Mouse (Mus musculus): ENCODE data around the gene Gm20388. TPM values are rescaled to one million over a fixed set of nuclear protein-coding genes. Genes with fewer than 3 reads are reported as not detected.
A peak's percentile ranks its signal among the peaks of the same experiment; 100 is the strongest.

The Gm20388 gene
- polyA plus RNA-seq, 1 experiment from 2014 or later: 1.4 TPM

DNA sequence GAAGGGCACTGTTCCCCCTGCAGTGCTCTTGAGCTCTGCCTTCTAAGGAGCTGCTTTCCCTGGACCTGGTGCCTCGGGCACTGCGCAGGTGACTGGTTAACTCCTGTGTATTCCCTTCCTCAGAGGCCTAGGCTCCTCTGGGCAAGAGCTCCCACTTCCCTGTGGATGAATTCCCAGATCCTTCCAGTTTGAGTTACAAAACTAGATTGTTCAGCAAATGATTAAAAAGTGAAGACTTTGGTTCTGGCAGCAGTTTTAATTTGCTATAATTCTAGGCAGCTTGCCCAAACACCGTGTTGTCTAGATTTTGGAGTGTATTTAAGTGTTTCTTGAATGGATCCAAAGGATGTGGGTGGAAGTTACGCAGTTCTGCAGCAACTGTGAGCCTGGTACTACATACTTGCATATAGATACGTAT lies 4341.9 kb downstream of the Gm20388 start:
- Histone ChIP-seq H3K4me2 (ENCODE audit: low read depth, low read length) (no peak overlapping the region), H3K4me1 (ENCODE audit: control insufficient read depth, low read depth, low read length) (peaks cover 16% of the 10 kb centered on the region), H3K36me3 (ENCODE audit: control insufficient read depth, insufficient read depth) (no peaks in the 10 kb centered on the region), H3K4me3 (ENCODE audit: low read depth, low read length) (no peak overlapping the region), H3K9ac (ENCODE audit: low read depth, low read length) (no peak overlapping the region), H3K9me3 (replicated peaks; ENCODE audit: control insufficient read depth, low read length) (no peaks in the 10 kb centered on the region), H3K27ac (ENCODE audit: low read length) (no peak overlapping the region), H3K27me3 (ENCODE audit: control insufficient read depth, insufficient read depth, low read depth, low read length) (no peaks in the 10 kb centered on the region)
- 80% methylated on average over 5 of the region's 5 CpGs for WGBS (ENCODE audit: insufficient replicate concordance)
- no peak for ATAC-seq (ENCODE audit: low read depth)

DNA sequence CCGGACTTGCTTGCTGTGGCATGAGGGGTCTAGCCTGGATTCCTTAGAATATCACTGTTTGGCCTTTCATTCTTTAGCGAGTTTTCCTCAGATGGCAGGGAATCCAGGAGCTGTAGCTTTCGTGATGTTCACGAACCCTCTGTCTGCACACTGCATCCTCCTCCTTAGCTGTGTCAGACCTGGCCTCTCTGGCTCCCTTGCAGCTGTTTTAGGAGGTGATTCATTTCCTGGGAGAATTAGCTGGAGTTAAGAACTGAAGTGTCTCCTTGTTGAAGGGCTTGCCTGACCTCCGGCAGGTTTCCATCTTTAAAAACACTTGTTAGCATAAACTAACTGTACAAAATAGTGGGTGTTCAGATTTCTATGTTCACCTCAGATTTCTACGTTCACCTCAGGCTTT lies 4343.3 kb downstream of the Gm20388 start:
- Histone ChIP-seq H3K4me1 (ENCODE audit: control insufficient read depth, low read depth, low read length) (peaks cover 16% of the 10 kb centered on the region), H3K27ac (ENCODE audit: low read length) (no peak overlapping the region), H3K36me3 (ENCODE audit: control insufficient read depth, insufficient read depth) (no peaks in the 10 kb centered on the region), H3K4me3 (ENCODE audit: low read depth, low read length) (no peak overlapping the region), H3K9me3 (replicated peaks; ENCODE audit: control insufficient read depth, low read length) (no peaks in the 10 kb centered on the region), H3K9ac (ENCODE audit: low read depth, low read length) (no peak overlapping the region), H3K4me2 (ENCODE audit: low read depth, low read length) (no peak overlapping the region), H3K27me3 (ENCODE audit: control insufficient read depth, insufficient read depth, low read depth, low read length) (no peaks in the 10 kb centered on the region)
- WGBS (ENCODE audit: insufficient replicate concordance): 70% methylated on average over 6 of the region's 6 CpGs
- no peak for ATAC-seq (ENCODE audit: low read depth)

DNA sequence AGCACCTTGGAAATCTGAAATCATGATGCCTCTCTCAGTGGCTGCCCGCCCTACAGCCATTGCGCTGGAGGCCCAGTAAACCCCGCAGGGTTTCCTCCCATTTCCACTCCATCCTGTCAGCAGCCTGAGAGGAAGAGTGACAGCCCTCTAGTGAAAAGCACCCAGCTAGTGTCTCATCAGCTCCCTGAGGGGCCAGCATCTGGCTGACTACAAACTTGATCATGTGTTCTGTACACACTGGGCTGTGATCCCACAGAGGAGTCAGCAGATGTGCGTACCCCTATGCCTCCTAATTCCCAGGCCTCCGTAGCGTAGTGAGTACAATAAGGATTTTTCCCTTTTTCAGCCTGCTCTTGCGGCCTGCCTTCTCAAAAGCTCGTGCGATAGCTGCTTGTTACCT lies 4346.2 kb downstream of the Gm20388 start:
- ATAC-seq (ENCODE audit: low read depth): no peak
- 72% methylated on average over 9 of the region's 9 CpGs for WGBS (ENCODE audit: insufficient replicate concordance)
- H3K27ac ChIP-seq (ENCODE audit: low read length): no peak overlapping the region

DNA sequence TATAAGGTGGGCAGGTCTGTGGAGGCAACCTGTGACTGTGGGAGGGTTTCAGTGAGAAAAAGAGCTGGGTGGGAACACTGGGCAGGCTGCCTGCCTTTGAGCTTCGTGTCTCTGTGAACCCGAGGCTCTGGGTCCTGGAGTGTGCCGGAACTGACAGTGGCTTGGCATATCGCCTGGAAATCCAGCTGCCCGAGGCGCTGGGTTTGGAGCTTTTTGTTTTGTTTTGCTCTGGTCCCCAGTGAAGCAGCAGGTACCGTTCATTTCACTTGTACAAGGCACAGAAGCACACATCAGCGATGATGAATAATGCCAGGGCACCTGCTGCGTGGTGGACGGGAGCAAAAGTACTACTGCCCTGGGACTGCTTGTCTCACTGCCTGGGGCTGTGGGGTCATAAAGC lies 4346.7 kb downstream of the Gm20388 start:
- H3K4me2 ChIP-seq (ENCODE audit: low read depth, low read length): no peak overlapping the region
- H3K9me3 ChIP-seq (replicated peaks; ENCODE audit: control insufficient read depth, low read length): no peaks in the 10 kb centered on the region
- no peak for ATAC-seq (ENCODE audit: low read depth)
- no peaks in the 10 kb centered on the region for H3K27me3 ChIP-seq (ENCODE audit: control insufficient read depth, insufficient read depth, low read depth, low read length)
- 62% methylated on average over 10 of the region's 10 CpGs for WGBS (ENCODE audit: insufficient replicate concordance)
- peaks cover 3% of the 10 kb centered on the region for H3K4me1 ChIP-seq (ENCODE audit: control insufficient read depth, low read depth, low read length)
- no peak overlapping the region for H3K9ac ChIP-seq (ENCODE audit: low read depth, low read length)
- H3K36me3 ChIP-seq (ENCODE audit: control insufficient read depth, insufficient read depth): no peaks in the 10 kb centered on the region
- no peak overlapping the region for H3K4me3 ChIP-seq (ENCODE audit: low read depth, low read length)
- H3K27ac ChIP-seq (ENCODE audit: low read length): no peak overlapping the region

More for the DNA sequence above, 4346.2 kb downstream of the Gm20388 start:
- Histone ChIP-seq H3K27me3 (ENCODE audit: control insufficient read depth, insufficient read depth, low read depth, low read length) (no peaks in the 10 kb centered on the region), H3K36me3 (ENCODE audit: control insufficient read depth, insufficient read depth) (no peaks in the 10 kb centered on the region), H3K4me2 (ENCODE audit: low read depth, low read length) (no peak overlapping the region), H3K9me3 (replicated peaks; ENCODE audit: control insufficient read depth, low read length) (no peaks in the 10 kb centered on the region), H3K4me3 (ENCODE audit: low read depth, low read length) (no peak overlapping the region), H3K9ac (ENCODE audit: low read depth, low read length) (no peak overlapping the region), H3K4me1 (ENCODE audit: control insufficient read depth, low read depth, low read length) (peaks cover 3% of the 10 kb centered on the region)

- WGBS (ENCODE audit: insufficient replicate concordance): 67% methylated on average over 4 of the region's 4 CpGs
- Histone ChIP-seq H3K27ac (ENCODE audit: low read length) (no peak overlapping the region), H3K36me3 (ENCODE audit: control insufficient read depth, insufficient read depth) (no peaks in the 10 kb centered on the region), H3K27me3 (ENCODE audit: control insufficient read depth, insufficient read depth, low read depth, low read length) (no peaks in the 10 kb centered on the region), H3K9me3 (replicated peaks; ENCODE audit: control insufficient read depth, low read length) (no peaks in the 10 kb centered on the region), H3K4me3 (ENCODE audit: low read depth, low read length) (no peak overlapping the region), H3K9ac (ENCODE audit: low read depth, low read length) (no peak overlapping the region), H3K4me2 (ENCODE audit: low read depth, low read length) (no peak overlapping the region), H3K4me1 (ENCODE audit: control insufficient read depth, low read depth, low read length) (peaks cover 6% of the 10 kb centered on the region)
- no peak for ATAC-seq (ENCODE audit: low read depth)
Observed at GRCm38 (mm10) chr8:124259146-124259545, 4348.5 kb downstream of the Gm20388 start.

- Histone ChIP-seq H3K27me3 (ENCODE audit: control insufficient read depth, insufficient read depth, low read depth, low read length) (no peaks in the 10 kb centered on the region), H3K9me3 (replicated peaks; ENCODE audit: control insufficient read depth, low read length) (no peaks in the 10 kb centered on the region), H3K4me3 (ENCODE audit: low read depth, low read length) (no peak overlapping the region), H3K36me3 (ENCODE audit: control insufficient read depth, insufficient read depth) (no peaks in the 10 kb centered on the region), H3K4me1 (ENCODE audit: control insufficient read depth, low read depth, low read length) (peaks cover 9% of the 10 kb centered on the region), H3K9ac (ENCODE audit: low read depth, low read length) (no peak overlapping the region), H3K4me2 (ENCODE audit: low read depth, low read length) (no peak overlapping the region), H3K27ac (ENCODE audit: low read length) (no peak overlapping the region)
- 57% methylated on average over 7 of the region's 7 CpGs for WGBS (ENCODE audit: insufficient replicate concordance)
- ATAC-seq (ENCODE audit: low read depth): no peak
Observed at GRCm38 (mm10) chr8:124259925-124260324, 4349.3 kb downstream of the Gm20388 start.

- Histone ChIP-seq H3K27ac (ENCODE audit: low read length) (no peak overlapping the region), H3K4me2 (ENCODE audit: low read depth, low read length) (no peak overlapping the region), H3K27me3 (ENCODE audit: control insufficient read depth, insufficient read depth, low read depth, low read length) (no peaks in the 10 kb centered on the region), H3K4me1 (ENCODE audit: control insufficient read depth, low read depth, low read length) (peaks cover 9% of the 10 kb centered on the region), H3K9ac (ENCODE audit: low read depth, low read length) (no peak overlapping the region), H3K9me3 (replicated peaks; ENCODE audit: control insufficient read depth, low read length) (no peaks in the 10 kb centered on the region), H3K36me3 (ENCODE audit: control insufficient read depth, insufficient read depth) (no peaks in the 10 kb centered on the region), H3K4me3 (ENCODE audit: low read depth, low read length) (no peak overlapping the region)
- ATAC-seq (ENCODE audit: low read depth): peak; percentile 22; the same call in 1 of the 2 replicates
- 22% methylated on average over 12 of the region's 12 CpGs for WGBS (ENCODE audit: insufficient replicate concordance)
Observed at GRCm38 (mm10) chr8:124260371-124260770, 4349.7 kb downstream of the Gm20388 start.

- peaks cover 15% of the 10 kb centered on the region for H3K4me1 ChIP-seq (ENCODE audit: control insufficient read depth, low read depth, low read length)
- ATAC-seq (ENCODE audit: low read depth): no peak
- 71% methylated on average over 9 of the region's 9 CpGs for WGBS (ENCODE audit: insufficient replicate concordance)
Observed at GRCm38 (mm10) chr8:124263058-124263457, 4352.4 kb downstream of the Gm20388 start.

GRCm38 (mm10) chr8:124264032-124264431 lies 4353.4 kb downstream of the Gm20388 start:
- ATAC-seq (ENCODE audit: low read depth): no peak
- Histone ChIP-seq H3K4me1 (ENCODE audit: control insufficient read depth, low read depth, low read length) (peaks cover 15% of the 10 kb centered on the region), H3K36me3 (ENCODE audit: control insufficient read depth, insufficient read depth) (no peaks in the 10 kb centered on the region), H3K27me3 (ENCODE audit: control insufficient read depth, insufficient read depth, low read depth, low read length) (no peaks in the 10 kb centered on the region), H3K9me3 (replicated peaks; ENCODE audit: control insufficient read depth, low read length) (no peaks in the 10 kb centered on the region), H3K4me2 (ENCODE audit: low read depth, low read length) (no peak overlapping the region), H3K9ac (ENCODE audit: low read depth, low read length) (no peak overlapping the region), H3K27ac (ENCODE audit: low read length) (no peak overlapping the region), H3K4me3 (ENCODE audit: low read depth, low read length) (no peak overlapping the region)
- WGBS (ENCODE audit: insufficient replicate concordance): 67% methylated on average over 8 of the region's 8 CpGs

More at GRCm38 (mm10) chr8:124263058-124263457, 4352.4 kb downstream of the Gm20388 start:
- no peak overlapping the region for H3K27ac ChIP-seq (ENCODE audit: low read length)
- H3K9ac ChIP-seq (ENCODE audit: low read depth, low read length): no peak overlapping the region
- no peak overlapping the region for H3K4me2 ChIP-seq (ENCODE audit: low read depth, low read length)
- H3K27me3 ChIP-seq (ENCODE audit: control insufficient read depth, insufficient read depth, low read depth, low read length): no peaks in the 10 kb centered on the region
- no peaks in the 10 kb centered on the region for H3K9me3 ChIP-seq (replicated peaks; ENCODE audit: control insufficient read depth, low read length)
- no peak overlapping the region for H3K4me3 ChIP-seq (ENCODE audit: low read depth, low read length)
- H3K36me3 ChIP-seq (ENCODE audit: control insufficient read depth, insufficient read depth): no peaks in the 10 kb centered on the region

All from liver, embryonic 16.5 days (tissue).